Mouse (Mus musculus): Measurements from ENCODE around the gene Slc6a6.

DNA sequence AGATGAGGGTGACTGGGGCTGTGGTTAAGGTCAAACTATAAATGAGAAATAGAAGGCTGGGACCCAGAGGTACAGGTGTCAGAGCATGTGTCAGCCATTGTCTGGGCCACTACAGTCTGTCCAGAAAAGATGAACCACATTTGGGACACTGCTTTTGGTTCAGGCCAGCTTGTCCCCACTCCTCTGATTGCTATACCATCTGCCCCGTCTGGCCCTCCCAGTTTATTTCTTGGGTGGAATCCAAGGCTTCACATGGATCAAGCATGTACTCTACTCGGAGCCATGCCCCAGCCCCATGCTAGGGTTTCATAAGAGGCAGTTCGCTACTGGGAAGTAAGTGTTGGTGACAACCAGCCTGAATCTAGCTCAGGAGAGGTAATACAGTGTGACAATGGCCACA is 61.4 kb downstream of the Slc6a6 start:
- TF ChIP-seq POLR2A (IDR thresholded peaks at IDR 0.05; ENCODE audit: extremely low read depth, insufficient read depth, low read length) (no peak), CTCF (IDR thresholded peaks at IDR 0.05; ENCODE audit: extremely low read depth, insufficient read depth, low read length) (no peak)

Data from cortical plate, adult 2 months (tissue).